Mouse (Mus musculus): ENCODE results near the gene Ccdc34. TPM values are rescaled to one million over a fixed set of nuclear protein-coding genes. Genes with fewer than 3 reads are reported as not detected.

Ccdc34 gene
- polyA plus RNA-seq, 1 experiment: 11.0 TPM

GRCm38 (mm10) chr2:109995061-109995460, 22.6 kb upstream of the Ccdc34 start:
- no peak overlapping the region for H3K4me3 ChIP-seq
- no peak overlapping the region for H3ac ChIP-seq (ENCODE audit: control insufficient read depth, insufficient read length)

GRCm38 (mm10) chr2:109996411-109996810, 21.2 kb upstream of the Ccdc34 start:
- Histone ChIP-seq H3K27me3 (ENCODE audit: control insufficient read depth, insufficient read depth, insufficient read length) (no peaks in the 10 kb centered on the region), H3K79me2 (ENCODE audit: control insufficient read depth, insufficient read depth) (no peaks in the 10 kb centered on the region), H3K4me3 (no peak overlapping the region), H3ac (ENCODE audit: control insufficient read depth, insufficient read length) (no peak overlapping the region), H3K36me3 (ENCODE audit: control insufficient read depth, insufficient read depth) (peaks cover 17% of the 10 kb centered on the region), H3K4me2 (ENCODE audit: low read depth) (no peak overlapping the region)
- TF ChIP-seq MYOG (IDR thresholded peaks at IDR 0.05; ENCODE audit: control insufficient read depth in 1 of 3, insufficient read depth in 1 of 3, insufficient read length in 2 of 3, low read depth in 2 of 3) (no peak), REST (IDR thresholded peaks at IDR 0.05; ENCODE audit: insufficient read depth, insufficient read length) (no peak), POLR2AphosphoS2 (IDR thresholded peaks at IDR 0.05; ENCODE audit: insufficient read length, low read depth) (no peak), TCF3 (IDR thresholded peaks at IDR 0.05; ENCODE audit: insufficient read length, low read depth) (no peak), USF1 (IDR thresholded peaks at IDR 0.05; ENCODE audit: low read depth) (no peak), SRF (IDR thresholded peaks at IDR 0.05; ENCODE audit: control insufficient read depth, insufficient read length, low read depth) (no peak), MYOD1 (IDR thresholded peaks at IDR 0.05; ENCODE audit: control insufficient read depth in 1 of 3, insufficient read length in 2 of 3, low read depth in 2 of 3) (no peak), POLR2A (IDR thresholded peaks at IDR 0.05; ENCODE audit: insufficient read length, low read depth) (no peak), MAX (IDR thresholded peaks at IDR 0.05; ENCODE audit: low read depth) (no peak), E2F4 (IDR thresholded peaks at IDR 0.05; ENCODE audit: insufficient read depth) (no peak), TCF12 (IDR thresholded peaks at IDR 0.05; ENCODE audit: insufficient read depth, poor library complexity, severe bottlenecking) (no peak), CEBPB (IDR thresholded peaks at IDR 0.05; ENCODE audit: insufficient read depth, poor library complexity, severe bottlenecking) (no peak)

More at GRCm38 (mm10) chr2:109995061-109995460, 22.6 kb upstream of the Ccdc34 start:
- no peak for TF ChIP-seq SRF (IDR thresholded peaks at IDR 0.05; ENCODE audit: control insufficient read depth, insufficient read length, low read depth)
- no peaks in the 10 kb centered on the region for H3K27me3 ChIP-seq (ENCODE audit: control insufficient read depth, insufficient read depth, insufficient read length)
- H3K79me2 ChIP-seq (ENCODE audit: control insufficient read depth, insufficient read depth): no peaks in the 10 kb centered on the region
- no peak overlapping the region for H3K4me2 ChIP-seq (ENCODE audit: low read depth)
- peaks cover 8% of the 10 kb centered on the region for H3K36me3 ChIP-seq (ENCODE audit: control insufficient read depth, insufficient read depth)

- Histone ChIP-seq H3K4me3 (no peak overlapping the region), H3K4me2 (ENCODE audit: low read depth) (no peak overlapping the region), H3ac (ENCODE audit: control insufficient read depth, insufficient read length) (no peak overlapping the region), H3K79me2 (ENCODE audit: control insufficient read depth, insufficient read depth) (no peaks in the 10 kb centered on the region), H3K36me3 (ENCODE audit: control insufficient read depth, insufficient read depth) (peaks cover 36% of the 10 kb centered on the region), H3K27me3 (ENCODE audit: control insufficient read depth, insufficient read depth, insufficient read length) (no peaks in the 10 kb centered on the region)
- TF ChIP-seq POLR2A (IDR thresholded peaks at IDR 0.05; ENCODE audit: insufficient read length, low read depth): no peak
Observed at GRCm38 (mm10) chr2:110004668-110005067, 12.9 kb upstream of the Ccdc34 start.

- Histone ChIP-seq H3K4me3 (no peak overlapping the region), H3K27me3 (ENCODE audit: control insufficient read depth, insufficient read depth, insufficient read length) (no peaks in the 10 kb centered on the region), H3K79me2 (ENCODE audit: control insufficient read depth, insufficient read depth) (no peaks in the 10 kb centered on the region), H3ac (ENCODE audit: control insufficient read depth, insufficient read length) (no peak overlapping the region), H3K4me2 (ENCODE audit: low read depth) (no peak overlapping the region), H3K36me3 (ENCODE audit: control insufficient read depth, insufficient read depth) (peaks cover 32% of the 10 kb centered on the region)
- TF ChIP-seq MYOG (IDR thresholded peaks at IDR 0.05; ENCODE audit: control insufficient read depth in 1 of 3, insufficient read depth in 1 of 3, insufficient read length in 2 of 3, low read depth in 2 of 3) (no peak), SRF (IDR thresholded peaks at IDR 0.05; ENCODE audit: control insufficient read depth, insufficient read length, low read depth) (no peak), TCF12 (IDR thresholded peaks at IDR 0.05; ENCODE audit: insufficient read depth, poor library complexity, severe bottlenecking) (no peak), REST (IDR thresholded peaks at IDR 0.05; ENCODE audit: insufficient read depth, insufficient read length) (no peak), CEBPB (IDR thresholded peaks at IDR 0.05; ENCODE audit: insufficient read depth, poor library complexity, severe bottlenecking) (no peak), MAX (IDR thresholded peaks at IDR 0.05; ENCODE audit: low read depth) (no peak), MYOD1 (IDR thresholded peaks at IDR 0.05; ENCODE audit: control insufficient read depth in 1 of 3, insufficient read length in 2 of 3, low read depth in 2 of 3) (no peak), USF1 (IDR thresholded peaks at IDR 0.05; ENCODE audit: low read depth) (no peak), POLR2AphosphoS2 (IDR thresholded peaks at IDR 0.05; ENCODE audit: insufficient read length, low read depth) (no peak), TCF3 (IDR thresholded peaks at IDR 0.05; ENCODE audit: insufficient read length, low read depth) (no peak), POLR2A (IDR thresholded peaks at IDR 0.05; ENCODE audit: insufficient read length, low read depth) (no peak)
Observed at GRCm38 (mm10) chr2:110005164-110005563, 12.5 kb upstream of the Ccdc34 start.

- Histone ChIP-seq H3ac (ENCODE audit: control insufficient read depth, insufficient read length) (no peak overlapping the region), H3K4me2 (ENCODE audit: low read depth) (no peak overlapping the region), H3K79me2 (ENCODE audit: control insufficient read depth, insufficient read depth) (no peaks in the 10 kb centered on the region), H3K36me3 (ENCODE audit: control insufficient read depth, insufficient read depth) (peaks cover 27% of the 10 kb centered on the region), H3K27me3 (ENCODE audit: control insufficient read depth, insufficient read depth, insufficient read length) (no peaks in the 10 kb centered on the region), H3K4me3 (no peak overlapping the region)
- TF ChIP-seq CEBPB (IDR thresholded peaks at IDR 0.05; ENCODE audit: insufficient read depth, poor library complexity, severe bottlenecking): no peak
- no peak for TF ChIP-seq MYOG (IDR thresholded peaks at IDR 0.05; ENCODE audit: control insufficient read depth in 1 of 3, insufficient read depth in 1 of 3, insufficient read length in 2 of 3, low read depth in 2 of 3)
- no peak for TF ChIP-seq E2F4 (IDR thresholded peaks at IDR 0.05; ENCODE audit: insufficient read depth)
- no peak for TF ChIP-seq MAX (IDR thresholded peaks at IDR 0.05; ENCODE audit: low read depth)
- TF ChIP-seq REST (IDR thresholded peaks at IDR 0.05; ENCODE audit: insufficient read depth, insufficient read length): no peak
- no peak for TF ChIP-seq POLR2AphosphoS2 (IDR thresholded peaks at IDR 0.05; ENCODE audit: insufficient read length, low read depth)
- TF ChIP-seq POLR2A (IDR thresholded peaks at IDR 0.05; ENCODE audit: insufficient read length, low read depth): no peak
Observed at GRCm38 (mm10) chr2:110005596-110006239, 11.9 kb upstream of the Ccdc34 start.

Data from myocyte (in vitro differentiated cells).